Mouse (Mus musculus): ENCODE measurements around the gene Rtbdn. TPM values are rescaled to one million over a fixed set of nuclear protein-coding genes. Genes with fewer than 3 reads are reported as not detected.

Gene Rtbdn
- polyA plus RNA-seq, 1 experiment: not detected

DNA sequence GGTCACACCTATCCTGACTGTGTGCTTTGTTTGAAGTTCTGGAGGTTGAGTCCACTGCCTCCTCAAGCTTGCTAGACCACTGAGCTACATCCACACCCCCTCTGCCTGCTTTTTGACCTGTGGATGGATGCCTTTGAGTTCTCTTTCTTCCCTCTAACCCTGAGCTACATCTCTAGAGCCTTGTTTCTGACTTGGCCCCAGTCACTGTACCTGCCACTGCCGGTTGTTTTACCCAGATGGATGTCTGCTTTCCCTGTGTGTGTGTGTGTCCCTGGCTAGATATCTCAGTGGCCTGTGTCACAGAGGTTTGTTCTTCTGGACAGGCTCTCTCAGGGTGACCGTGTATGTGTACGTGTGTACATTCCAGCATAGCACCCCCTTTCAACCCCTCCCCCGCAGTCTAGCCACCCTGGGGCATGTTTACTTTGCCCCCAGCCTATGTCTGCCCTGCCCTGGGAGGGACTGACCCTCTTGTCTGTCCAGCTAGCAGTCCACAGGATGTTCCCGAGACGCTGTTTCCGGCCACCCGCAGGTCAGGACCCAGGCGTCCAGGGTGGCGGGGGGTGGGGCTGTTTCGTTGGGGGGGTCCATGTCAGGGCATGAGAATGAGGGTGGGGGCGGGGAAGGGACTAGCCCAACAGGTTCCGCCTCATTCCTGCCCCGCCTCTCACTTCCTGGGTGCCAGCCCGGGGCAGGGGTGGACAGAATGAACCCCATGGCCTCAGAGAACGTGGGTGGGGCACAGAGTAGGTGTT lies 37.7 kb downstream of the Rtbdn start:
- Histone ChIP-seq H3K9me3 (replicated peaks; ENCODE audit: control insufficient read depth, insufficient read depth, low read length, poor library complexity, severe bottlenecking) (no peaks in the 10 kb centered on the region), H3K36me3 (ENCODE audit: control insufficient read depth, insufficient read depth, low read length, poor library complexity, severe bottlenecking) (no peaks in the 10 kb centered on the region), H3K9ac (ENCODE audit: low read depth, poor library complexity, severe bottlenecking) (peak overlapping the region; percentile 74), H3K27me3 (ENCODE audit: control insufficient read depth, insufficient read depth, low read length, poor library complexity, severe bottlenecking) (no peaks in the 10 kb centered on the region), H3K4me3 (ENCODE audit: low read depth, low read length) (peak overlapping the region; percentile 73; the same call in 1 of the 2 replicates), H3K4me1 (ENCODE audit: control insufficient read depth, insufficient read depth, low read length) (peaks cover 10% of the 10 kb centered on the region), H3K27ac (ENCODE audit: insufficient read depth, low read length) (peak overlapping the region; percentile 79)
- peak; percentile 71; the same call in 1 of the 2 replicates for TF ChIP-seq EP300 (IDR thresholded peaks at IDR 0.05; ENCODE audit: insufficient read depth, low read depth, low read length)
- TF ChIP-seq CTCF (IDR thresholded peaks at IDR 0.05; ENCODE audit: low read depth, low read length): no peak

GRCm38 (mm10) chr8:84985049-84985683 lies 38.4 kb downstream of the Rtbdn start:
- TF ChIP-seq CTCF (IDR thresholded peaks at IDR 0.05; ENCODE audit: low read depth, low read length) (no peak), POLR2A (IDR thresholded peaks at IDR 0.05; ENCODE audit: insufficient read depth, low read length) (no peak), EP300 (IDR thresholded peaks at IDR 0.05; ENCODE audit: insufficient read depth, low read depth, low read length) (no peak)
- Histone ChIP-seq H3K27ac (ENCODE audit: insufficient read depth, low read length) (peak overlapping the region; percentile 79), H3K36me3 (ENCODE audit: control insufficient read depth, insufficient read depth, low read length, poor library complexity, severe bottlenecking) (no peaks in the 10 kb centered on the region), H3K9me3 (replicated peaks; ENCODE audit: control insufficient read depth, insufficient read depth, low read length, poor library complexity, severe bottlenecking) (no peaks in the 10 kb centered on the region), H3K9ac (ENCODE audit: low read depth, poor library complexity, severe bottlenecking) (peak overlapping the region; percentile 74), H3K27me3 (ENCODE audit: control insufficient read depth, insufficient read depth, low read length, poor library complexity, severe bottlenecking) (no peaks in the 10 kb centered on the region), H3K4me3 (ENCODE audit: low read depth, low read length) (peak overlapping the region; percentile 73), H3K4me1 (ENCODE audit: control insufficient read depth, insufficient read depth, low read length) (peaks cover 10% of the 10 kb centered on the region)

DNA sequence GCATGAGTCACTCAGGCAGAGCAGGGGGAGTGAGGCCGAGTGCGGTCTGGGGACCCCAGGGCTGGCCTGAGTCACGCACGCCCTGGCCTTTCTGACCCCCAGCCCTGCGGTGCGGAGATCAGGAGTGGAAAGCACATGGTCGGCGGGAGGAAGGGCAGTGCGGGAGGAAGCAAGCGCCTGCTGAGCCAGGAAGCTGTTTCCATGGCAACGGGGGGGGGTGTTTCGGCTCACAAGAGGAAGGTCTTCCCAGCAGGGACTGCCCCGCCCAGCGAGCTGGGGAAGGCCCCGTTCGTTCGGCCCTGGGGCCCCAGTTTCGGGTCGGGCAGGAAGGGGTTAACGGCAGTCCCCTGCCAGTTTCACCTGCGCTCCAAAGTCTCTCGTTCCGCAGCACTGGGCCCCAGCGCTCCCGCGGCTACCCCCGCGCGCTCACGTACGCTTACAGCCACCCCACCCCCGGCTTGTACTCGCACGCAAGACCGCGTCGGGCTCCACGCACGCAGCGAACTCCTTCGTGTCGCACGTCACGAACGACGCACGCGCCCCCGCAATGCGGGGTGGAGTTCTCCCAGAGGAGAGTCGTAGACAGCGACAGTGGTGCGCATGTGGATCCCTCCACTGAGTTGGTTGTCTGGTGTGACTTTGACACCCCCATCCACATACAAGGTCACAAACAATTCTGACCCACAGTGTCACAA lies 39.0 kb downstream of the Rtbdn start:
- Histone ChIP-seq H3K9me3 (replicated peaks; ENCODE audit: control insufficient read depth, insufficient read depth, low read length, poor library complexity, severe bottlenecking) (no peaks in the 10 kb centered on the region), H3K27me3 (ENCODE audit: control insufficient read depth, insufficient read depth, low read length, poor library complexity, severe bottlenecking) (no peaks in the 10 kb centered on the region), H3K4me1 (ENCODE audit: control insufficient read depth, insufficient read depth, low read length) (peaks cover 10% of the 10 kb centered on the region), H3K9ac (ENCODE audit: low read depth, poor library complexity, severe bottlenecking) (peak overlapping the region; percentile 74), H3K36me3 (ENCODE audit: control insufficient read depth, insufficient read depth, low read length, poor library complexity, severe bottlenecking) (no peaks in the 10 kb centered on the region), H3K27ac (ENCODE audit: insufficient read depth, low read length) (peak overlapping the region; percentile 79), H3K4me3 (ENCODE audit: low read depth, low read length) (peak overlapping the region; percentile 73)
- TF ChIP-seq POLR2A (IDR thresholded peaks at IDR 0.05; ENCODE audit: insufficient read depth, low read length) (no peak), EP300 (IDR thresholded peaks at IDR 0.05; ENCODE audit: insufficient read depth, low read depth, low read length) (peak; percentile 83), CTCF (IDR thresholded peaks at IDR 0.05; ENCODE audit: low read depth, low read length) (no peak)

- Histone ChIP-seq H3K4me3 (ENCODE audit: low read depth, low read length) (peak overlapping the region; percentile 73), H3K36me3 (ENCODE audit: control insufficient read depth, insufficient read depth, low read length, poor library complexity, severe bottlenecking) (no peaks in the 10 kb centered on the region), H3K9me3 (replicated peaks; ENCODE audit: control insufficient read depth, insufficient read depth, low read length, poor library complexity, severe bottlenecking) (no peaks in the 10 kb centered on the region), H3K9ac (ENCODE audit: low read depth, poor library complexity, severe bottlenecking) (peak overlapping the region; percentile 74), H3K4me1 (ENCODE audit: control insufficient read depth, insufficient read depth, low read length) (peaks cover 8% of the 10 kb centered on the region), H3K27me3 (ENCODE audit: control insufficient read depth, insufficient read depth, low read length, poor library complexity, severe bottlenecking) (no peaks in the 10 kb centered on the region), H3K27ac (ENCODE audit: insufficient read depth, low read length) (peak overlapping the region; percentile 10; the same call in 1 of the 2 replicates)
- TF ChIP-seq POLR2A (IDR thresholded peaks at IDR 0.05; ENCODE audit: insufficient read depth, low read length) (no peak), CTCF (IDR thresholded peaks at IDR 0.05; ENCODE audit: low read depth, low read length) (no peak), EP300 (IDR thresholded peaks at IDR 0.05; ENCODE audit: insufficient read depth, low read depth, low read length) (no peak)
Observed at GRCm38 (mm10) chr8:84986379-84986945, 39.7 kb downstream of the Rtbdn start.

GRCm38 (mm10) chr8:84987388-84987787 lies 40.6 kb downstream of the Rtbdn start:
- Histone ChIP-seq H3K9ac (ENCODE audit: low read depth, poor library complexity, severe bottlenecking) (no peak overlapping the region), H3K36me3 (ENCODE audit: control insufficient read depth, insufficient read depth, low read length, poor library complexity, severe bottlenecking) (no peaks in the 10 kb centered on the region; the same call in 1 of the 2 replicates), H3K4me3 (ENCODE audit: low read depth, low read length) (no peak overlapping the region), H3K9me3 (replicated peaks; ENCODE audit: control insufficient read depth, insufficient read depth, low read length, poor library complexity, severe bottlenecking) (no peaks in the 10 kb centered on the region), H3K27ac (ENCODE audit: insufficient read depth, low read length) (peak overlapping the region; percentile 57), H3K4me1 (ENCODE audit: control insufficient read depth, insufficient read depth, low read length) (peaks cover 8% of the 10 kb centered on the region), H3K27me3 (ENCODE audit: control insufficient read depth, insufficient read depth, low read length, poor library complexity, severe bottlenecking) (no peaks in the 10 kb centered on the region)
- no peak for TF ChIP-seq CTCF (IDR thresholded peaks at IDR 0.05; ENCODE audit: low read depth, low read length)

Measured in ES-Bruce4 (cell line).